Mouse (Mus musculus): ENCODE results near the gene Recql5.
"Not testable (repeated sequence)": the region's sequence is repeated elsewhere in the genome, so short reads cannot be mapped to it uniquely, and the experiment has no call there.

Gene Recql5

DNA sequence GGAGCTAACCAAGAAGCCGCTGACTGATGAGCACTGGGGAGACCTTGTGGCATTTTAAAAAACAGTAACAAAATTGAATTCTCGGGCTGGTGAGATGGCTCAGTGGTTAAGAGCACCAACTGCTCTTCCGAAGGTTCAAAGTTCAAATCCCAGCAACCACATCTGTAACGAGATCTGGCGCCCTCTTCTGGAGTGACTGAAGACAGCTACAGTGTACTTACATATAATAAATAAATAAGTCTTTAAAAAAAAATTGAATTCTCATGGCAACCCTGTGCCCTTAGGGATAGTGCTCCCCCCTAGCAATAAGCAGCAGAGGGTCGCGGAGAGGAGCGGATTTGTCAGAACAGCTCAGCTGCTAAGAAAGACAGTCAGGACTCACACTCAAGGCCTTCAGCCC is 69.4 kb downstream of the Recql5 start:
- in situ Hi-C loops (cut with MseI, MboI), result no loop called here

DNA sequence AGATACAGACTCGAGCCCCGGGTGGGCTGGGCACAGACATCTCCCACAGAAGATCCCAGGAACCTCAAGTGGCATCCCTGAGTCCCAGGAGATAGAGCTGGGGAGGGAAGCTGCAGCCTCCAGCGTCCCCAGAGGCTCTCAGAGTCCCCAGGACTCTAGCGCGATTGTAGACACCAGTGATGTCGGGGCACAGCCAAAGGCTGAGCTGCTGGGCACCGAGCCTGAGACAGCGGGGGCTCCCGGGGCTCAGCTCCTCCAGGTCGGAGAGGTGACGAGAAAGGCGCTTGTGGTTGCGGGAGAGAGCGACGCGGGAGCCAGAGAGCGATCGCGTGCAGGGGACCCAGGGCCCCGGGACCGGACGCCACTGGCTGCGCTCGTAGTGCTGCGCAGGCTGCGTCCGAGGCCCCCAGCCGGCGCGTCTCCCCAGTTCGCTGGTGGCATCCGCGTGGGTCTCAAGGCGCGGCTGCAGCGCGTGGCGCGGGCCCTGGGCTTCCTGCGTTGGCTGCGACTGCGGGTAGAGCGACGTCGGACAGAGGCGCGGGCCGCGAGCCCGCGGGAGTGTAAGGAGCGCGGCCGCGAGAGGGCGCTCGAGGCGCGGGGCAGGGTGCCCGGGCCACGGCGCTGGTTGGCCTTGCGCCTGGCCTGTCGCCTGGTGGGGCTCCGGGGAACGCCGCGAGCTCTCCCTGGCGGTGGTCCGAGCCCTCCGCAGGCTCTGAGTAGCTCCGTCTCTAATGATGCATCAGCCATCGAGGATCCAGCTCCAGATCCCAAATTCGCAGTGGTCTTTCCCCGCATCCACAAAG is 73.9 kb downstream of the Recql5 start:
- in situ Hi-C loops (cut with MseI, MboI), result no loop called here

- in situ Hi-C loops (cut with MseI, MboI), result no loop called here
Measured at GRCm38 (mm10) chr11:115858354-115858753, 74.9 kb downstream of the Recql5 start, which contains the start of gene Myo15b. Myo15b (plus strand) TSS chr11:115858406.

GRCm38 (mm10) chr11:115857936-115858335 is 75.3 kb downstream of the Recql5 start:
- in situ Hi-C loops (cut with MseI, MboI), result no loop called here

- in situ Hi-C loops (cut with MseI, MboI), result not testable (repeated sequence)
Measured at GRCm38 (mm10) chr11:115857146-115857545, 76.1 kb downstream of the Recql5 start.

DNA sequence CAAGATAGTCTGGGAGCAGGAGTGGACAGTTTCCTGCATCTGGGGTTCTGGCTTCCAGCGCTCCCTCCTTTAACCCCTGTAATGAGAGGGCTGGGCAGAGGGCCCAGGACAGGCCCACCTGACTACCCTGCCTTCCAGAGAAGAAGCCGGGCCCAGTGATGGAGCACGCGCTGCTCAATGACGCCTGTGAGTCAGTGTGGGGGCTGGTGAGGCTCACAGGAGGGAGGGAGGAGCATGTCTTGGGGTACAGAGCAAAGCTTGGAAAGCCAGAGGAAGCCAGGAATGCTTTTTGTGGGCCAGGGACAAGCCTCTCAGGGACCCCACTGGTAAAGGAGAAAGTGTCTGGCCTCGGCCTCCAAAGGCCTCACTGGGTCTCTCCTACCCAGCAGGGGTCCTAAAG is 78.6 kb downstream of the Recql5 start:
- in situ Hi-C loops (cut with MseI, MboI), result no loop called here

DNA sequence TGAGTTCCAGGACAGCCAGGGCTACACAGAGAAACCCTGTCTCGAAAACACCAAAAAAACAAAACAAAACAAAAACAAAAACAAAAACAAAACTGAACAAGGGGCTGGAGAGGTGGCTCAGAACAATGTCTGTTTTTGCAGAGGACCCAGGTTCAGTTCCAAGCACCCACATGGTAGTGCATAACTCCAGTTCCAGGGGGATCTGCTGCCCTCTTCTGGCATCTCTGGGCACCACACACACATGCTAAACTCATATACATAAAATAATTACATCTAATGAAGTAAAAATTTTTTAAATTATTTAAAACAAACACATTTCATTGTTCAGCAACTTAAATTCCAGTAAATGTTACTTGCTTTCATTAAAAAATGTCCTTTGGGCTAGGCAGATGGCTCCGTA is 87.5 kb downstream of the Recql5 start:
- in situ Hi-C loops (cut with MseI, MboI), result no loop called here

DNA sequence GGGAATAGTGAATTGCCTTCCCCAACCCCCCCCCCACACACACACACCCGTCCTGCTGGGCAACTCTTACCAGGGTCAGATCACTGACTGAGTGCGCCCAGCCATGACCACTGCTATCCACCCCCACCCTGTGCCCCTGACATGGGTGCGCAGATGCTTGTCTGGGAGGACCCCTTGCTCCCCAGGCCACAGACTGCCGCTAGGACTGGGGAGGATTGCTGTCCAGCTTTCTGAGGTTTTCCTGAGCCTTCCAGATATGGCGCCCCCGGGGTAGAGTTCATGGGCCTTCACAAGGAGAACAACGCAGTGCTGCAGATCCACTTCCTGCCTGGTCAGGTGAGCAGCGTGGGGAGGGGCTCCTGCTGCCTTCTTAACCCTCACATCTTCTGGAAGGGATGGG is 89.0 kb downstream of the Recql5 start:
- in situ Hi-C loops (cut with MseI, MboI), result no loop called here

GRCm38 (mm10) chr11:115843891-115844239 is 89.4 kb downstream of the Recql5 start:
- in situ Hi-C loops (cut with MseI, MboI), result no loop called here

- in situ Hi-C loops (cut with MseI, MboI), result no loop called here
Measured at GRCm38 (mm10) chr11:115843141-115843890, 90.0 kb downstream of the Recql5 start.

Data from mouse trophoblast stem cell (cell line).